Mouse (Mus musculus): ENCODE data around the gene Sp8. TPM values are rescaled to one million over a fixed set of nuclear protein-coding genes. Genes with fewer than 3 reads are reported as not detected.
A peak's percentile ranks its signal among the peaks of the same experiment; 100 is the strongest.

Gene Sp8
- polyA plus RNA-seq, 1 experiment from 2014 or later = 0.05 TPM

GRCm38 (mm10) chr12:118839398-118839797 lies 6.7 kb upstream of the Sp8 start:
- Histone ChIP-seq H3K4me1 (replicated peaks; ENCODE audit: control insufficient read depth, insufficient read depth, low read length) (no peaks in the 10 kb centered on the region), H3K36me3 (ENCODE audit: control insufficient read depth, insufficient read depth, low read length) (no peaks in the 10 kb centered on the region), H3K9me3 (ENCODE audit: control insufficient read depth, low read length) (no peaks in the 10 kb centered on the region), H3K9ac (ENCODE audit: low read depth, low read length) (no peak overlapping the region), H3K27ac (ENCODE audit: low read depth, low read length) (no peak overlapping the region), H3K4me2 (no peak overlapping the region), H3K27me3 (replicated peaks; ENCODE audit: control insufficient read depth, insufficient read depth, low read length) (peaks cover 91% of the 10 kb centered on the region), H3K4me3 (ENCODE audit: low read depth, low read length) (no peak overlapping the region)
- DNase-seq (ENCODE audit: low spot score) (no peak), ATAC-seq (replicated peaks; ENCODE audit: low FRiP score) (no peak)
- 8% methylated on average over 5 of the region's 5 CpGs for whole genome bisulfite sequencing

- H3K9ac ChIP-seq (ENCODE audit: low read depth, low read length) = no peak overlapping the region
- H3K4me1 ChIP-seq (replicated peaks; ENCODE audit: control insufficient read depth, insufficient read depth, low read length) = no peaks in the 10 kb centered on the region
- no peak overlapping the region for H3K4me2 ChIP-seq
- H3K27me3 ChIP-seq (replicated peaks; ENCODE audit: control insufficient read depth, insufficient read depth, low read length) = peaks cover 94% of the 10 kb centered on the region
- H3K36me3 ChIP-seq (ENCODE audit: control insufficient read depth, insufficient read depth, low read length) = no peaks in the 10 kb centered on the region
- WGBS = 3% methylated on average over 15 of the region's 15 CpGs
- H3K27ac ChIP-seq (ENCODE audit: low read depth, low read length) = no peak overlapping the region
- no peaks in the 10 kb centered on the region for H3K9me3 ChIP-seq (ENCODE audit: control insufficient read depth, low read length)
- H3K4me3 ChIP-seq (ENCODE audit: low read depth, low read length) = no peak overlapping the region
- DNase-seq (ENCODE audit: low spot score) (no peak), ATAC-seq (replicated peaks; ENCODE audit: low FRiP score) (no peak)
Observed at GRCm38 (mm10) chr12:118840301-118840700, 5.8 kb upstream of the Sp8 start.

- H3K4me3 ChIP-seq (ENCODE audit: low read depth, low read length) = no peak overlapping the region
- H3K36me3 ChIP-seq (ENCODE audit: control insufficient read depth, insufficient read depth, low read length) = no peaks in the 10 kb centered on the region
- no peaks in the 10 kb centered on the region for H3K4me1 ChIP-seq (replicated peaks; ENCODE audit: control insufficient read depth, insufficient read depth, low read length)
- peaks cover 97% of the 10 kb centered on the region for H3K27me3 ChIP-seq (replicated peaks; ENCODE audit: control insufficient read depth, insufficient read depth, low read length)
- H3K9ac ChIP-seq (ENCODE audit: low read depth, low read length) = no peak overlapping the region
- H3K27ac ChIP-seq (ENCODE audit: low read depth, low read length) = no peak overlapping the region
- no peak overlapping the region for H3K4me2 ChIP-seq
- 5% methylated on average over 12 of the region's 12 CpGs for WGBS
- H3K9me3 ChIP-seq (ENCODE audit: control insufficient read depth, low read length) = no peaks in the 10 kb centered on the region
- ATAC-seq (replicated peaks; ENCODE audit: low FRiP score) = no peak
- no peak for DNase-seq (ENCODE audit: low spot score)
Observed at GRCm38 (mm10) chr12:118840861-118841260, 5.3 kb upstream of the Sp8 start.

GRCm38 (mm10) chr12:118841381-118841922 lies 4.7 kb upstream of the Sp8 start:
- Histone ChIP-seq H3K27ac (ENCODE audit: low read depth, low read length) (no peak overlapping the region), H3K4me2 (no peak overlapping the region), H3K4me3 (ENCODE audit: low read depth, low read length) (no peak overlapping the region), H3K9ac (ENCODE audit: low read depth, low read length) (no peak overlapping the region), H3K4me1 (replicated peaks; ENCODE audit: control insufficient read depth, insufficient read depth, low read length) (no peaks in the 10 kb centered on the region), H3K9me3 (ENCODE audit: control insufficient read depth, low read length) (no peaks in the 10 kb centered on the region), H3K27me3 (replicated peaks; ENCODE audit: control insufficient read depth, insufficient read depth, low read length) (peaks cover 97% of the 10 kb centered on the region), H3K36me3 (ENCODE audit: control insufficient read depth, insufficient read depth, low read length) (no peaks in the 10 kb centered on the region)
- ATAC-seq (replicated peaks; ENCODE audit: low FRiP score) = no peak
- no peak for DNase-seq (ENCODE audit: low spot score)
- WGBS = 7% methylated on average over 5 of the region's 5 CpGs

- WGBS = 10% methylated on average over 6 of the region's 6 CpGs
- DNase-seq (ENCODE audit: low spot score) (no peak), ATAC-seq (replicated peaks; ENCODE audit: low FRiP score) (no peak)
- no peaks in the 10 kb centered on the region; the same call in 1 of the 2 replicates for H3K4me1 ChIP-seq (replicated peaks; ENCODE audit: control insufficient read depth, insufficient read depth, low read length)
- no peak overlapping the region for H3K4me3 ChIP-seq (ENCODE audit: low read depth, low read length)
- H3K9me3 ChIP-seq (ENCODE audit: control insufficient read depth, low read length) = no peaks in the 10 kb centered on the region
- H3K4me2 ChIP-seq = no peak overlapping the region
- H3K36me3 ChIP-seq (ENCODE audit: control insufficient read depth, insufficient read depth, low read length) = no peaks in the 10 kb centered on the region
- H3K27ac ChIP-seq (ENCODE audit: low read depth, low read length) = no peak overlapping the region
- no peak overlapping the region for H3K9ac ChIP-seq (ENCODE audit: low read depth, low read length)
- H3K27me3 ChIP-seq (replicated peaks; ENCODE audit: control insufficient read depth, insufficient read depth, low read length) = peaks cover 97% of the 10 kb centered on the region
Observed at GRCm38 (mm10) chr12:118841971-118842550, 4.1 kb upstream of the Sp8 start.

GRCm38 (mm10) chr12:118842671-118843411 lies 3.3 kb upstream of the Sp8 start:
- Histone ChIP-seq H3K36me3 (ENCODE audit: control insufficient read depth, insufficient read depth, low read length) (no peaks in the 10 kb centered on the region), H3K4me2 (no peak overlapping the region; the same call in 1 of the 2 replicates), H3K9ac (ENCODE audit: low read depth, low read length) (no peak overlapping the region), H3K27ac (ENCODE audit: low read depth, low read length) (no peak overlapping the region), H3K27me3 (replicated peaks; ENCODE audit: control insufficient read depth, insufficient read depth, low read length) (peaks cover 97% of the 10 kb centered on the region), H3K4me3 (ENCODE audit: low read depth, low read length) (peak overlapping the region; percentile 7; the same call in 1 of the 2 replicates), H3K9me3 (ENCODE audit: control insufficient read depth, low read length) (no peaks in the 10 kb centered on the region), H3K4me1 (replicated peaks; ENCODE audit: control insufficient read depth, insufficient read depth, low read length) (no peaks in the 10 kb centered on the region; the same call in 1 of the 2 replicates)
- DNase-seq (ENCODE audit: low spot score) (peak; percentile 47), ATAC-seq (replicated peaks; ENCODE audit: low FRiP score) (no peak)
- 2% methylated on average over 33 of the region's 33 CpGs for WGBS

- DNase-seq (ENCODE audit: low spot score) = no peak
- Histone ChIP-seq H3K4me1 (replicated peaks; ENCODE audit: control insufficient read depth, insufficient read depth, low read length) (no peaks in the 10 kb centered on the region; the same call in none of the 2 replicates), H3K4me3 (ENCODE audit: low read depth, low read length) (no peak overlapping the region), H3K27ac (ENCODE audit: low read depth, low read length) (no peak overlapping the region), H3K9ac (ENCODE audit: low read depth, low read length) (no peak overlapping the region), H3K9me3 (ENCODE audit: control insufficient read depth, low read length) (no peaks in the 10 kb centered on the region), H3K4me2 (no peak overlapping the region), H3K27me3 (replicated peaks; ENCODE audit: control insufficient read depth, insufficient read depth, low read length) (peaks cover 97% of the 10 kb centered on the region), H3K36me3 (ENCODE audit: control insufficient read depth, insufficient read depth, low read length) (no peaks in the 10 kb centered on the region)
- ATAC-seq (replicated peaks; ENCODE audit: low FRiP score) = no peak
Observed at GRCm38 (mm10) chr12:118844111-118844510, 2.0 kb upstream of the Sp8 start.

GRCm38 (mm10) chr12:118844841-118845240 lies 1.3 kb upstream of the Sp8 start:
- Histone ChIP-seq H3K27ac (ENCODE audit: low read depth, low read length) (no peak overlapping the region), H3K4me1 (replicated peaks; ENCODE audit: control insufficient read depth, insufficient read depth, low read length) (no peaks in the 10 kb centered on the region; the same call in none of the 2 replicates), H3K4me2 (no peak overlapping the region), H3K9ac (ENCODE audit: low read depth, low read length) (no peak overlapping the region), H3K9me3 (ENCODE audit: control insufficient read depth, low read length) (no peaks in the 10 kb centered on the region), H3K36me3 (ENCODE audit: control insufficient read depth, insufficient read depth, low read length) (no peaks in the 10 kb centered on the region), H3K27me3 (replicated peaks; ENCODE audit: control insufficient read depth, insufficient read depth, low read length) (peaks cover 97% of the 10 kb centered on the region), H3K4me3 (ENCODE audit: low read depth, low read length) (no peak overlapping the region)
- WGBS = 7% methylated on average over 3 of the region's 3 CpGs
- DNase-seq (ENCODE audit: low spot score) (no peak), ATAC-seq (replicated peaks; ENCODE audit: low FRiP score) (no peak)
